Mouse (Mus musculus) cerebellum, adult 2 months (tissue): ENCODE measurements around the gene Taf1c. TPM values are rescaled to one million over a fixed set of nuclear protein-coding genes. Genes with fewer than 3 reads are reported as not detected.
A peak's percentile ranks its signal among the peaks of the same experiment; 100 is the strongest.

ENCODE experiments used
- DNase-seq, 2 experiments: peaks; one replicate each; pipeline ENCODE4 v3.0.0; 2021
- H3K27ac ChIP-seq: fragments of 200-500 bp; 2 replicates; pipeline ENCODE4 v1.5.1; 2012; ENCODE audit warnings: low read length, control low read depth, inconsistent platforms; ENCODE audit not compliant: insufficient read depth
- H3K27me3 ChIP-seq: fragments of 200-500 bp; 2 replicates; pipeline ENCODE4 v1.6.1; 2012; ENCODE audit warnings: inconsistent platforms, mild to moderate bottlenecking, low read length, moderate library complexity; ENCODE audit not compliant: control insufficient read depth, insufficient read depth
- H3K4me1 ChIP-seq: fragments of 200-500 bp; 2 replicates; pipeline ENCODE4 v1.6.1; 2011; ENCODE audit warnings: low read length; ENCODE audit not compliant: control insufficient read depth, insufficient read depth
- H3K4me3 ChIP-seq: fragments of 200-500 bp; replicated peaks from 2 replicates; pipeline ENCODE3; 2011; ENCODE audit warnings: mild to moderate bottlenecking, low read depth, low read length, control low read depth; ENCODE audit not compliant: insufficient read depth
- CTCF ChIP-seq: fragments of 200-500 bp; IDR thresholded peaks from 2 replicates; pipeline ENCODE4 v1.5.1; 2011; ENCODE audit warnings: low read depth, mild to moderate bottlenecking, control low read depth, low read length, moderate library complexity, borderline replicate concordance; ENCODE audit not compliant: insufficient read depth
- POLR2A ChIP-seq: fragments of 200-500 bp; IDR thresholded peaks from 2 replicates; pipeline ENCODE4 v1.6.1; 2011; ENCODE audit warnings: low read length, control low read depth, borderline replicate concordance; ENCODE audit not compliant: insufficient read depth
- WGBS: fragments of 180-500 bp; shearing (Covaris S2); methylation state at CpG from one replicate; pipeline ENCODE4 v1.1.7; 2018; 5-methylcytosine and 5-hydroxymethylcytosine counted together
- polyA plus RNA-seq: library from polyadenylated mRNA; depleted of rRNA; stranded (reverse); fragments of >200 nt; gene quantifications from 2 replicates; pipeline ENCODE4 v1.2.3, GENCODE M21; 2012; rRNA removed

Gene Taf1c
- polyA plus RNA-seq, 1 experiment: 14.2 TPM

DNA sequence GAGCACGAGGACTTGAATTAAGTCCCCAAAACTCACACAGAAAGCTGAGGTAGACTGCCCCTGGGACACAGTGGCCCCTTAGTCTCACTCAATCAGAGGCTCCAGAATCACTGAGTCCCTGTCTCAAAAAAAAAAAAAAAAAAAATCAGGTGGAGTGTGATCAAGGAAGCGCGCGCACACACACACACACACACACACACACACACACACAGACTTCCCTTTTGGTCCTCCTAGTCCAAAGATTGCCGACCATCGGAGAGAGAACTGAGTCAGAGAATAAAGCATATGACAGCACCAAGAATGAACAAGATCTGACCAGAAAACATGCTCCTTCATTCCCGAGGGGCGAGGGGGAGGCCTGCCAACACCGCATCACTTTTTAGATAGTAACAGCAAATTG, 47.9 kb downstream of the Taf1c start:
- H3K4me3 ChIP-seq: peak overlapping the region; percentile 88
- WGBS: 54% methylated on average over 9 of the region's 9 CpGs
- H3K4me1 ChIP-seq: peaks cover 14% of the 10 kb centered on the region; the same call in 1 of the 2 replicates
- TF ChIP-seq CTCF (no peak), POLR2A (no peak)
- no peak for DNase-seq
- no peak overlapping the region for H3K27ac ChIP-seq
- H3K27me3 ChIP-seq: no peaks in the 10 kb centered on the region

- 2% methylated on average over 6 of the region's 6 CpGs for WGBS
- H3K4me1 ChIP-seq: peaks cover 14% of the 10 kb centered on the region
- DNase-seq: peak in 1 of 2 experiments; percentile 43
- H3K27ac ChIP-seq: no peak overlapping the region
- no peaks in the 10 kb centered on the region for H3K27me3 ChIP-seq
- TF ChIP-seq CTCF: no peak
- no peak for TF ChIP-seq POLR2A
- H3K4me3 ChIP-seq: no peak overlapping the region
Measured at GRCm38 (mm10) chr8:119555861-119556260, 49.2 kb downstream of the Taf1c start.

DNA sequence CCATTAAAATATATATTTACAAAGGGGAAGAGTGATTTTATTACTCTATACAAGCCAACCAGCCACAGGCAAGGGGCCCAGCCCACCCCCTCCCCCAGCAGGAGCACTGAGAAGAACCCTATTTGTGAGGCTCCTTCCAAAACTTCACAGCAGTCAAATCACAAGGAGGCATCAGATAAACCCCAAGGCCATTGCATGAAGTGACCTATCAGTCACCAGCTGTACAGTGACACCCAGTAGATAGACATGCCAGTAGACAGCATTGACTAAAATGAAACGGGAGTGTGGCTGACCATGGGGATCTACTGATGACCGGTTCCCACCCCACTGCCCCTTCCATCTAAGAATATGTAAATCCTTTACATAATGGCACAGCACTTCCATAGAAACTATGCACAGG, 52.1 kb downstream of the Taf1c start:
- no peaks in the 10 kb centered on the region for H3K27me3 ChIP-seq
- no peak for DNase-seq
- H3K27ac ChIP-seq: no peak overlapping the region
- H3K4me3 ChIP-seq: no peak overlapping the region
- no peak for TF ChIP-seq CTCF
- no peak for TF ChIP-seq POLR2A
- H3K4me1 ChIP-seq: peaks cover 17% of the 10 kb centered on the region
- 69% methylated on average over 2 of the region's 2 CpGs for WGBS

GRCm38 (mm10) chr8:119548560-119549113, 56.4 kb downstream of the Taf1c start:
- Histone ChIP-seq H3K4me1 (peaks cover 6% of the 10 kb centered on the region), H3K27me3 (no peaks in the 10 kb centered on the region), H3K4me3 (no peak overlapping the region), H3K27ac (no peak overlapping the region)
- WGBS: 72% methylated on average over 7 of the region's 7 CpGs
- no peak for TF ChIP-seq POLR2A
- no peak for DNase-seq

Other genes starting within 250 kb of the Taf1c start
- 30.5 and 31.6 TPM in 2 replicates for gene Mlycd, start 210.3 kb downstream of the Taf1c start, polyA plus RNA-seq
- 0.84 and 0.93 TPM in 2 replicates for gene Osgin1, start 171.1 kb downstream of the Taf1c start, polyA plus RNA-seq
- 17.0 and 26.6 TPM in 2 replicates for gene Necab2, start 158.5 kb downstream of the Taf1c start, polyA plus RNA-seq
- 0.29 and 0.30 TPM in 2 replicates for gene Slc38a8, start 103.5 kb downstream of the Taf1c start, polyA plus RNA-seq
- gene Mbtps1, start 46.5 kb downstream of the Taf1c start, polyA plus RNA-seq: 81.6 and 89.4 TPM in 2 replicates
- gene Hsdl1, start 30.0 kb downstream of the Taf1c start, polyA plus RNA-seq: 42.4 and 45.0 TPM in 2 replicates
- gene Dnaaf1, start 30.0 kb downstream of the Taf1c start, polyA plus RNA-seq: 0.20 and 0.27 TPM in 2 replicates
- gene Adad2, start 7.5 kb upstream of the Taf1c start, polyA plus RNA-seq: 0.11 TPM in 2 replicates
- gene Kcng4, start 30.5 kb upstream of the Taf1c start, polyA plus RNA-seq: 92.6 and 99.0 TPM in 2 replicates
- gene Wfdc1, start 61.1 kb upstream of the Taf1c start, polyA plus RNA-seq: 18.9 and 19.3 TPM in 2 replicates
- gene Atp2c2, start 94.8 kb upstream of the Taf1c start, polyA plus RNA-seq: 0.28 and 0.35 TPM in 2 replicates
- gene Tldc1, start 173.2 kb upstream of the Taf1c start, polyA plus RNA-seq: 10.8 and 11.0 TPM in 2 replicates
- 149 and 156 TPM in 2 replicates for gene Cotl1, start 235.3 kb upstream of the Taf1c start, polyA plus RNA-seq